Mouse (Mus musculus) spleen, adult 2 months (tissue): ENCODE data around the gene Gm44502.

Experiments used
- CTCF ChIP-seq: fragments of 200-500 bp; IDR thresholded peaks from 2 replicates; pipeline ENCODE4 v1.5.1; 2011; ENCODE audit warnings: mild to moderate bottlenecking, inconsistent platforms; ENCODE audit not compliant: insufficient read depth, insufficient read length, insufficient replicate concordance; ENCODE audit errors: extremely low read depth
- POLR2A ChIP-seq: fragments of 200-500 bp; IDR thresholded peaks from 2 replicates; pipeline ENCODE4 v1.6.1; 2011; ENCODE audit warnings: low read depth, low read length, inconsistent platforms

DNA sequence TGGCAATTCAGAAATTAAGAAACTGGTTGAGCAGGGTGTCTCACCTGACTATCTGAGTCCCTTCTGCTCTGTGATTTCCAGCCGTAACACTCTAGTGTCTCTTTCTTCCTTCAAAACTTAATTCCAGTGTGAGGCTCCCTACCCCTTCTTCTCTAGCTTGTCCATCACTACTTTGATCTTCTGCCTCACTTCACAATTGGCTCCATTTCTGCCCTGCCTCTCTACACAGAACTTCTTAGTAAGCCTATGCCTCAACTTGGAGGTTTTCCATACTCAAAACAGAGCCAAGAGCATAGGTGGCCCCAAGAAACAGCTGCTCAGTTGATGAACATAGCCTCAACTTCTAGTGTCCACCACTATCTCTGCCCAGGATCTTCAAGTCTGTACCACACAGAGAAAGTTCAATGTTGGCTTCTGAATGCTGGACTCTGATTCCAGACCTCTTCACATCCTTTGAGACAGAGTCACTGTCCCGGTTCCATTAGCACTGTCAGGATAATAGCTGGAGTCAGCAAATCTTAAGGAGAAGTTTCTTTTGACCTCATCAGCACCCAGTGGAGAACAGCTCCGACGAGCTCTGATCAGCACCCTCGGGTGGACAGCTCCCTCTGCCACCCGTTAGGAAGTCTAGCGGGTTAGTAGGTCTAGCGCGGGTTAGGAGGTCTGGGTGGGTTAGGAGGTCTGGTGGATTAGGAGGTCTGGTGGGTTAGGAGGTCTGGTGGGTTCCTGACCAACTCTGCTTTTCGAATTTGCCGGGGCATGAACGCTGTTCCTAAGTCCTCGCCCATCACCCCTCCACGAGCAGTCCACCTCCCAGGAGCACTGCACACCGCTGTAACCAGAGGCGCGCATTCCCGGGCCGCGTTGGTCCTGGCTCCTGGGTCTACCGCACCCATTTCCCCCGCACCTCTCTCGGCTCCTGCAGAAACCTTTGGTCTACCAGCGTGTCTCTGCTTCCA is 23.7 kb upstream of the Gm44502 start:
- TF ChIP-seq CTCF (no peak), POLR2A (no peak)
